Mouse (Mus musculus) c-Kit-negative CD71-positive TER-119-positive erythroid progenitor cells, embryonic 14.5 days (primary cell): Measurements from ENCODE around the gene Atp6v0d1.
"Not testable (repeated sequence)": the region's sequence is repeated elsewhere in the genome, so short reads cannot be mapped to it uniquely, and the experiment has no call there.

ENCODE experiments used
- DNase-seq: peaks from one replicate; pipeline ENCODE4 v3.0.0-alpha.2; 2013; ENCODE audit warnings: low read depth, low spot score

Gene Atp6v0d1

GRCm38 (mm10) chr8:105574741-105575140, 8.9 kb upstream of the Atp6v0d1 start:
- no peak for DNase-seq

DNA sequence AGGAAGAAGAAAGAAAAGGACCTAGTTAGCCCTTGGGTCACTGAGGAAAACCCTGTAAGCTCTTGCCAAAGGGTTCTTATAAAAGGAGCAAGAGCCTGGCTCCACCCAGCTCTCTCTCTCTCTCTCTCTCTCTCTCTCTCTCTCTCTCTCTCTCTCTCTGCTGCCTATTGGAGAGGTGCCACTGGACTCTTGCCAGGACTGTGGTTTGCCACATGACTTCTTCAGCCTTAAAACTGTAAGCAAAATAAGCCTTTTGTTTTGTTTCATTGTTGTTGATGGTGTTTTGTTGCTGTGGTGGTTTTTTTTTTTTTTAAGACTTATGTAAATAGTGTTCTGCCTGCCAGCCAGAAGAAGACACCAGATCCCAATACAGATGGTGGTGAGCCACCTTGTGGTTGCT, 7.6 kb upstream of the Atp6v0d1 start:
- no peak for DNase-seq

DNA sequence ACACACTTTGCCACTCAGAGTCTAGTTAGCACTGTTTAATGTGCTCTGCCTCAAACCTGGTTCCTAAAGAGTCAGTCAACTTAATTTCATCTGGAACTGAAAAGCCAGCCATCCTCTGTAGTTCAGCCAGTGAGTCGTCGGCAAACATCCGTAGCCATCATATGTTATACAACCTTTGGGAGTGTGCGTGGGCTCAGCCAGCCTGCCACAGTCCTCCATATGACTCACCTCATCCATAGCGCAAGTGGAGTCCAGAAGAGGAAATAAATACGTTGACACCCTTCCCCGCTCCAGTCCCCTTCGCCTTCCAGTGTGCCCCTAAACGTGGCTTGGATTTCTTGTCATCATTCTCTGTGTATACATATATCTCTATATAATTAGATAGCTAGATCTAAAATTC, 6.0 kb upstream of the Atp6v0d1 start:
- DNase-seq = no peak

DNA sequence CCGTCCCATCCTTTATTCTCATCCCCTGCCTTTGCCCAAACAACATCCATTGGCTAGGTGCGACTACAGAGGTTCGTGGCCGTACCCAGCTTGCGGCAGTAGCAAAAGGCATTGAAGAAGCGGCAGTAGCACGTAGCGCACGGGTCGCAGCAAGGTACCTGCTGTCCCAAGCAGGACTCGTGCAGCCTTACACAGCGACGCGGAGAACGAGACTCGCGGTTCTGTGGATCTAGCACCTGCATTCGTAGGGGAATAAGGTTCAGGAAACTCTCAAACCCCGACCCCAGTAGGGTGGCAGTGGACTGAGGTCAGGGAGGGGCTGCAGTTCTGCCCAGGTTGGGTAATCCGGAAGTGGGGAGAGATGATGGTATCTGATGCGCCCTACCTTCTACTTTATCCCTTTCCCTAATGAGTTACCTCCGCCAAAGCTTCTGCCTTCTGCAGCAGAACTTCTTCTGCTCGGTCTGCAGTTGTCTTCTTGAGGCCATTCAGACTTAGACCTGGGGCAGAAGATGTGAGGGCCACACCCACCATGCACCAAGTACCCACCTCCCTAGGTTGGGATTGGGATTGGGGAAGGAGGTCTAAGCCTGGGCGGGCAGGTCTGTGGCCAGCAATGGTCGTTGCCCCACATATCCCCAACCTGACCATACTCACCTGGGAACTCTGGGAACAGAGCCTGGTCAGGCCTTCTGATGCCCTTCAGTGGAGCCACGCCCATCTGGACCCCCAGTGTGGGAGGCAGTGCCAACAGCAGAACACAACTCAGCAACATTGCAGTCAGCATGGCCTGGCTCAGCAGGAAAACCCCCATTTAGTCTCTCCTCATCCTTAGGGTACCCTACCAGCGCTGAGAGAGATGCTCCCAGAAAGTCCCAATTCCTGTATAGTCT, 1.1 kb upstream of the Atp6v0d1 start:
- DNase-seq = no peak

GRCm38 (mm10) chr8:105565401-105565881, 406 bp downstream of the Atp6v0d1 start:
- DNase-seq = no peak

DNA sequence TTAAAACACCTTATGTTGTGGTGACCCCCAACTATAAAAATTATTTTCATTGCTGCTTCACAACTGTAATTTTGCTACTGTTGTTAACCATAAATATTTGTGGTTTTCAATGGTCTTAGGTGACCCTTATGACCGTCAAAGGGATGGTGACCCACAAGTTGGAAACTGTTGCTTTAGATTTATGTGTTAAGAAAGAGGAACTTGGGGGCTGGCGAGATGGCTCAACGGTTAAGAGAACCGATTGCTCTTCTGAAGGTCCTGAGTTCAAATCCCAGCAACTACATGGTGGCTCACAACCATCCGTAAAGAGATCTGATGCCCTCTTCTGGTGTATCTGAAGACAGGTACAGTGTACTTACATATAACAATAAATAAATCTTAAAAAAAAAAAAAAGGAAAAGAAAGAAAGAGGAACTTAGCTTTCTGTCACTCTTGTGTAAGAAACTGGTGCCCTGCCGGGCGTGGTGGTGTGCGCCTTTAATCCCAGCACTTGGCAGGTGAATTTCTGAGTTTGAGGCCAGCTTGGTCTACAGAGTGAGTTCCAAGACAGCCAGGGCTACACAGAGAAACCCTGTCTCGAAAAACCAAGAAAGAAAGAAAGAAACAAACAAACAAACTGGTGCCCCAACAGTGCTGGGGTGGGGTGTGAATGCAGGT, 1.1 kb downstream of the Atp6v0d1 start:
- DNase-seq = not testable (repeated sequence)

DNA sequence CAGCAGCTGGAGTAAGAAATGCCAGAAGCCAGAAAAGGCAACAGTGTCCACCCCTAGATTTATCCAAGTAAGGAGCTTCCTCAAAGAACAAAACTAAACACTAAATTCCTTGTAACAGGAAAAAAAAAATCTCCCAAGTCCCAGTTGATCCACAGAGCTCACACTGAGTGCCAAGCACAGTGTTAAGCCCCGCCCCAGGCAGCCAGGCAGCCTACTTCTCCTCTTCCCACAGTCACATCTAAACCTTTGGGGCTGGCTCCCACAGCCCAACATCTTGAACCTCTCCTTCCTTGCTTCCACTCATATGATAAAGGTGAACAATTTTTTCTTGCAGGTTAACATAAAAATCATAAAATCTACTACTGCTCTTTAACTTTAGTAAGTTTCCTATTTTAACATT, 2.0 kb downstream of the Atp6v0d1 start:
- no peak for DNase-seq

- no peak for DNase-seq
These were observed 3.0 kb downstream of the Atp6v0d1 start for GRCm38 (mm10) chr8:105562863-105563262.

- no peak for DNase-seq
These were observed 10.6 kb downstream of the Atp6v0d1 start for GRCm38 (mm10) chr8:105555230-105555629.

DNA sequence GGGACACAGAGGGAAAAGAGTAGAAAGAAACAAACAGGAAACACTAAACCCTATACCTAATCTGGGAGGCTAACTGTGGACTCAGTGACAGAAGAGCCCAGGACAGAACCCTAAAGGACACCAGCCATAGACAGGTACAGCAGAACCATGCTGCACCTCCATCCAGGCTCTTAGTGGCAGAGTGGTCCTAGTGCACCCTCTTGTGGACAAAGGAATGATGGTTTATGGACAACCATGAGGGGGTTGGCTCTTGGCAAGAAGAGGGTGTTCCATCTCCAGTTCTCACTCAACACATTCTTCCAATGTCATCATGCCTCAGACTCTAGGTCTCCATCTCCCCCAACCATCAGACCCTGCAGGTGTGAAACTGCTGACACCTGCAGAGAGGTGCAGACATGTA, 11.8 kb downstream of the Atp6v0d1 start:
- no peak for DNase-seq

GRCm38 (mm10) chr8:105552824-105553223, 13.0 kb downstream of the Atp6v0d1 start:
- DNase-seq = no peak

DNA sequence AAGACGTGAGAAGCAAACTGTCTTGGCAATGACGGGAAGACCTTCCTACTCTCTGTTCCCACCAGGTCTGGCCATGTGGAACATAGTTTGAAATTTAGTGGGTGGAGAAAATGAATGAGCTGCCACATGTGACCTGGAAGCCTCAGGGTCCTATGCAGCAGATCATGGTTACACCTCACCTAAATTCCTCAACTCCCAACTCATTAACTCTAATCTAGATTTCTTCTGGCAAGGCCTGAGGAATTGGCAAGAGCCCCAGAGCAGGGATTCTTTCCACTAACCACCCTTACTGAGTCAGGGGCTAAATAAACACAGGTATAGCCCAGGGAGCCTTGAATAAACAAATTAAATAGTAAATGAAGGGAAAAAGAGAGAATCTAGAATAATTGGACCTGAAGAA, 13.8 kb downstream of the Atp6v0d1 start:
- DNase-seq = no peak

DNA sequence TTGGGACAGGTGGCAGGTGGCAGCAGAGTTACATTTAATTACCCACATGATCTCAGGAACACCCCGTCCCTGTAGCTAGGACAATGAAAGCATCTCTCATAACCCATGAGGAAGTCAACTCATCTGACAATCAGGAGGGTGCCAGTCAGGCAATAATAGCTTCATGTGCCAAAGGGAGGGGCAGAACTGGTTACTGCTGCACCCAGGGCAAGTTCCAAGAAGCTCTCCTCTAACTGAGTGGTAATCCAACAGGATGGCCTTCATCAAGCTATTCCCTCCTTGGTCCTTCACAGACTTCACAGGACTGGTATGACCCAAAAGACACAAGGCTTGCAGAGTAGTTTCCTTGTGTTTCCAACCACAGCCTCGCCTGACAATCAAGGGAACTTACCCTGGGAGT, 15.8 kb downstream of the Atp6v0d1 start:
- no peak for DNase-seq

- no peak for DNase-seq
These were observed 16.3 kb downstream of the Atp6v0d1 start for GRCm38 (mm10) chr8:105549506-105549905.

GRCm38 (mm10) chr8:105546384-105547350, 19.2 kb downstream of the Atp6v0d1 start:
- no peak for DNase-seq

DNA sequence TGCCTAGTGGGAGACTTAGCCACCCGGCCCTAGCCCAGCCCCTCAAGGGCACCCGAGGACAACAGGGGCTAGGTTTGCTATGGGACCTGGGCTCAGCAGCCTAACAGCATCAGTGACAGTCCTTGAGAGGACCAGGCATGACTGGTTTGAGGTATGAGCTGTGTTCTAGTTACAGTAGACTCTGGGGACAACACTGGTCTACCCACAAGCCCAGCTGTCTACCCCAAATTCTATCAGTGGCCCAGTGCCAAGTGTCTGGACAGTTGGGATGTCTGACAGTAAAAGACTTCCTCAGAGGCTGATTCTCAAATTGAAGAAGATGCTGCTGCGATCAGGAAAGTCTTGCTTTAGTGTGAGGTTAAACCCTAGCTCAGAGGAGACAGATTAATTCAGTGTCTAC, 20.6 kb downstream of the Atp6v0d1 start:
- no peak for DNase-seq

DNA sequence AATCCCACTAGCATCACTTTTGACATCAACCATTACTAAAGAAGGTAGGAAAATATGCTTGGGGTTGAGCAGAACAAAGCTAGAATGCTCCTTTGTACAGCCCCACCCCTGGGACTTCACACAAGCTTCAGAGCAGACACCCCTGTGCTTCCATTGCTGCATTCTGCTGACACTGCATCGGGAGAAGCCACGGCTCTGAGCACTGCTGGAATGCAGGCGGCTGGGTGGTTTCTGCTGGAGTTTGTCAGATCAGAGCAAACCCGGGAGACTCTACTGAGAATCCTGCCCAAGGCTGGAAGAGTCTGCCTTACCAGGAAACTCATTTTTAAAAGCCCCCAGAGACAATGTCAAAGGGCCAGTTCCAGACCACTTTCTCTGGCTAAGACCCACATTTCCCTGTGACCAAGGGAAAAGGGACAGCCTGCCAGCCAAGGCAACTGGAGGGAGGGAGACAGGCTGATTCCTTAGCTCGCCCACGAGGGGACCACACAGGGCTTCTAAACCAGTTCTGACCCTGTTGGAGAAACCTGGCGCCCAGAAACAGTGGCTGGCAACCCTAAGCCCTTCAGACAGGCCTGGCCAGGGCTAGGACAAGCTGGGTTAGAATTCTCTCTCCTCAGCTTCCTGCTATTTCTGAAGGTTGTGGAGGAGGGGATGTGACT, 21.2 kb downstream of the Atp6v0d1 start:
- DNase-seq = no peak

- no peak for DNase-seq
These were observed 22.1 kb downstream of the Atp6v0d1 start for GRCm38 (mm10) chr8:105543703-105544102.

DNA sequence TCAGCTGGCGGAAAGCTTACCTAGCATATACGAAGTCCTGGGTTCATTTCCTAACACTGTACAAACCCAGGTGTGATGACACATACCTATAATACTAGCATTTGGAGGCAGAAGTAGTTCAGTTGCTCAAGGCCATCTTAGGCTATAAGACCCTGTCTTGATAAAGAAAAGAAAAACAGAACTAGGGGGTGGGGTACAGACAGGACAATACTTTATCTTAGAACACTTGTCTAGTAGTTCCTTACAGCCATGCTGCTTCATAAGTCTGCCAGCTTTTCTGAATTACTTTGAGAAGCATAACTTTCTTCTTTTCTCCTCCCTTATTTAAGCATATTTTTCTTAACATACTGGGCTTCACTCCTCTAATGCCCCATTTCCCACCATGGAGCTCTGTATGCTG, 23.0 kb downstream of the Atp6v0d1 start:
- DNase-seq = no peak

DNA sequence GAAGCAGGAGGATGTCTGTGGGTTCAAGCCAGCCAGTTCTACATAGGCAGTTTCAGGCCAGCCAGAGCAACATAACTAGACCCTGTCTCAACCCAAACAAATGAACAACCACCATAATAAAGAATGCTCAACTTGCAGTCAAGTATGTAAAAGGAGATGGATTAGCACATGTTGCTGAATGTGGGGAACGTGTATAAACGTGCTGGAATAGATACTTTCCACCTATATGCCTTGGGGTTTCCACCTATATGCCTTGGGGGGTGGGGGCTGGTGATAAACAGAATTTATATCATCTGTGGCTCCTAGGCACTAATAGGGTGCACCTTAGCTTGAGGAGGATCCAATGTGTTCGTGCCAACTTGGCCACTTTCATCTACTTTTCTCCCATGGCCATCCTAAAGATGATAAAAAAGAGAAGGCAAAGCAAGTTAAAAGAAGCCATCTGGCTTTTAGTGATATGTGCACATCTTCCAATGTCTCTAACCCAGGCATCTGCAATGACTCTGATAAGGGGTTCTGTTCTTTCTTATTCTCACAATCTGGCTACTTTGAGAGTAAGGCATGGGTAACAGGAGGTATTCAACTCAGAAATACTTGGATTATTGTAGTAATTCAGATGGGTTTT, 23.7 kb downstream of the Atp6v0d1 start:
- DNase-seq = no peak

GRCm38 (mm10) chr8:105538940-105539339, 26.9 kb downstream of the Atp6v0d1 start:
- no peak for DNase-seq
